Mouse (Mus musculus) heart, embryonic 11.5 days (tissue): ENCODE measurements around the gene Rorb. TPM values are rescaled to one million over a fixed set of nuclear protein-coding genes. Genes with fewer than 3 reads are reported as not detected.

Experiments used
- ATAC-seq: fragments of 200-750 bp; cut with Nextera tagmentation; replicated peaks from 2 replicates; pipeline ENCODE4 v1.8.0; 2017; ENCODE audit warnings: moderate library complexity; ENCODE audit not compliant: insufficient number of reproducible peaks, low FRiP score, low TSS enrichment
- H3K27ac ChIP-seq: fragments of 300-500 bp; sonication (generic); 2 replicates; pipeline ENCODE4 v1.5.1; 2014; ENCODE audit warnings: mild to moderate bottlenecking, low read depth, low read length
- H3K27me3 ChIP-seq: fragments of 300-500 bp; sonication (generic); 2 replicates; pipeline ENCODE4 v1.6.1; 2014; ENCODE audit warnings: mild to moderate bottlenecking, low read length, mixed read lengths; ENCODE audit not compliant: control insufficient read depth, insufficient read depth
- H3K36me3 ChIP-seq: fragments of 300-500 bp; sonication (generic); 2 replicates; pipeline ENCODE4 v1.6.1; 2014; ENCODE audit warnings: mild to moderate bottlenecking, low read length, moderate library complexity, mixed read lengths; ENCODE audit not compliant: control insufficient read depth, insufficient read depth
- H3K4me1 ChIP-seq: fragments of 300-500 bp; sonication (generic); 2 replicates; pipeline ENCODE4 v1.6.1; 2014; ENCODE audit warnings: low read length; ENCODE audit not compliant: control insufficient read depth, insufficient read depth
- H3K4me2 ChIP-seq: fragments of 300-500 bp; sonication (generic); 2 replicates; pipeline ENCODE4 v1.6.1; 2014; ENCODE audit warnings: mild to moderate bottlenecking, moderate library complexity
- H3K4me3 ChIP-seq: fragments of 300-500 bp; sonication (generic); 2 replicates; pipeline ENCODE4 v1.5.1; 2014; ENCODE audit warnings: low read depth, low read length
- H3K9ac ChIP-seq: fragments of 300-500 bp; sonication (generic); 2 replicates; pipeline ENCODE4 v1.6.1; 2014; ENCODE audit warnings: mild to moderate bottlenecking, low read depth, low read length, moderate library complexity
- H3K9me3 ChIP-seq: fragments of 300-500 bp; sonication (generic); replicated peaks from 2 replicates; pipeline ENCODE4 v1.6.1; 2016; ENCODE audit warnings: low read length; ENCODE audit not compliant: control insufficient read depth
- WGBS: fragments of 180-500 bp; shearing (Covaris S2); extraction: QIAGEN DNeasy Blood & Tissue Kit; methylation state at CpG from one replicate; pipeline ENCODE4 v1.1.7; 2014; ENCODE audit not compliant: insufficient replicate concordance; 5-methylcytosine and 5-hydroxymethylcytosine counted together
- polyA plus RNA-seq: library from polyadenylated mRNA; unstranded; fragments of >200 nt; fragmentation: Nextera tagmentation; extraction: Ambion mirVana; gene quantifications from 2 replicates; pipeline ENCODE4 v1.2.1, GENCODE M21; 2014

Rorb gene
- 0.18 and 0.21 TPM in 2 replicates for polyA plus RNA-seq

- Histone ChIP-seq H3K36me3 (no peaks in the 10 kb centered on the region), H3K4me3 (peak within 1 kb of the TSS; percentile 52), H3K9me3 (no peaks in the 10 kb centered on the region), H3K4me2 (peak within 1 kb of the TSS; percentile 95), H3K27ac (no peak within 1 kb of the TSS), H3K9ac (peak within 1 kb of the TSS; percentile 56), H3K27me3 (peaks cover 27% of the 10 kb centered on the region), H3K4me1 (no peaks in the 10 kb centered on the region)
- ATAC-seq = peak; percentile 96
- WGBS = under 1% methylated on average over 25 of the region's 25 CpGs
Observed at GRCm38 (mm10) chr19:19110793-19111427, at the start of gene Rorb. Gene Rorb, minus strand, starts transcription at chr19:19111196.

- WGBS = 77% methylated on average over 6 of the region's 6 CpGs
- Histone ChIP-seq H3K27ac (no peak overlapping the region), H3K27me3 (no peaks in the 10 kb centered on the region)
Observed at GRCm38 (mm10) chr19:19148847-19149246, 37.9 kb upstream of the Rorb start.

GRCm38 (mm10) chr19:19144447-19144846, 33.5 kb upstream of the Rorb start:
- ATAC-seq = no peak
- no peaks in the 10 kb centered on the region for H3K9me3 ChIP-seq
- H3K36me3 ChIP-seq = no peaks in the 10 kb centered on the region
- H3K4me3 ChIP-seq = no peak overlapping the region
- H3K27ac ChIP-seq = no peak overlapping the region
- no peak overlapping the region for H3K4me2 ChIP-seq
- H3K4me1 ChIP-seq = no peaks in the 10 kb centered on the region
- 86% methylated on average over 4 of the region's 4 CpGs for WGBS
- no peaks in the 10 kb centered on the region for H3K27me3 ChIP-seq
- H3K9ac ChIP-seq = no peak overlapping the region

More at GRCm38 (mm10) chr19:19148847-19149246, 37.9 kb upstream of the Rorb start:
- no peaks in the 10 kb centered on the region for H3K4me1 ChIP-seq
- H3K9me3 ChIP-seq = no peaks in the 10 kb centered on the region
- H3K9ac ChIP-seq = no peak overlapping the region
- no peak for ATAC-seq
- H3K4me3 ChIP-seq = no peak overlapping the region
- no peak overlapping the region for H3K4me2 ChIP-seq
- H3K36me3 ChIP-seq = no peaks in the 10 kb centered on the region

GRCm38 (mm10) chr19:19136856-19137255, 25.9 kb upstream of the Rorb start:
- no peak for ATAC-seq
- Histone ChIP-seq H3K4me2 (no peak overlapping the region), H3K27ac (no peak overlapping the region), H3K4me3 (no peak overlapping the region), H3K9ac (no peak overlapping the region), H3K36me3 (no peaks in the 10 kb centered on the region), H3K27me3 (no peaks in the 10 kb centered on the region), H3K4me1 (no peaks in the 10 kb centered on the region), H3K9me3 (no peaks in the 10 kb centered on the region)
- 73% methylated on average over 2 of the region's 2 CpGs for WGBS

- no peak for ATAC-seq
- WGBS = 77% methylated on average over 2 of the region's 2 CpGs
- H3K9ac ChIP-seq = no peak overlapping the region
- H3K4me3 ChIP-seq = no peak overlapping the region
- H3K27me3 ChIP-seq = no peaks in the 10 kb centered on the region
- H3K4me1 ChIP-seq = no peaks in the 10 kb centered on the region
- H3K9me3 ChIP-seq = no peaks in the 10 kb centered on the region
- no peak overlapping the region for H3K4me2 ChIP-seq
- no peak overlapping the region for H3K27ac ChIP-seq
- H3K36me3 ChIP-seq = no peaks in the 10 kb centered on the region
Observed at GRCm38 (mm10) chr19:19135838-19136237, 24.8 kb upstream of the Rorb start.

- Histone ChIP-seq H3K4me1 (no peaks in the 10 kb centered on the region), H3K27me3 (no peaks in the 10 kb centered on the region), H3K9ac (no peak overlapping the region), H3K4me2 (no peak overlapping the region), H3K36me3 (no peaks in the 10 kb centered on the region), H3K4me3 (no peak overlapping the region), H3K9me3 (no peaks in the 10 kb centered on the region), H3K27ac (no peak overlapping the region)
- ATAC-seq = no peak
- 46% methylated on average over 2 of the region's 2 CpGs for WGBS
Observed at GRCm38 (mm10) chr19:19122324-19122723, 11.3 kb upstream of the Rorb start.

GRCm38 (mm10) chr19:19112180-19112579, 1.2 kb upstream of the Rorb start:
- H3K9me3 ChIP-seq = no peaks in the 10 kb centered on the region
- no peak for ATAC-seq
- H3K4me3 ChIP-seq = no peak overlapping the region
- H3K27me3 ChIP-seq = peaks cover 27% of the 10 kb centered on the region
- no peak overlapping the region for H3K27ac ChIP-seq
- H3K4me1 ChIP-seq = no peaks in the 10 kb centered on the region
- no peaks in the 10 kb centered on the region for H3K36me3 ChIP-seq
- H3K9ac ChIP-seq = no peak overlapping the region
- 59% methylated on average over 4 of the region's 4 CpGs for WGBS
- no peak overlapping the region for H3K4me2 ChIP-seq

GRCm38 (mm10) chr19:19111428-19112170, 603 bp upstream of the Rorb start:
- H3K27ac ChIP-seq = no peak overlapping the region
- no peak overlapping the region for H3K9ac ChIP-seq
- ATAC-seq = no peak
- peaks cover 27% of the 10 kb centered on the region for H3K27me3 ChIP-seq
- peak overlapping the region; percentile 52 for H3K4me3 ChIP-seq
- WGBS = 3% methylated on average over 12 of the region's 12 CpGs
- H3K9me3 ChIP-seq = no peaks in the 10 kb centered on the region
- no peaks in the 10 kb centered on the region for H3K4me1 ChIP-seq
- H3K36me3 ChIP-seq = no peaks in the 10 kb centered on the region
- H3K4me2 ChIP-seq = peak overlapping the region; percentile 95
